Mouse (Mus musculus) kidney, adult 2 months (tissue): ENCODE measurements around the gene Cradd. TPM values are rescaled to one million over a fixed set of nuclear protein-coding genes. Genes with fewer than 3 reads are reported as not detected.
A peak's percentile ranks its signal among the peaks of the same experiment; 100 is the strongest.

Experiments
- DNase-seq: peaks from one replicate; pipeline ENCODE4 v3.0.0; 2021
- H3K27ac ChIP-seq: fragments of 200-500 bp; 2 replicates; pipeline ENCODE4 v1.5.1; 2012; ENCODE audit warnings: low read depth, low read length, control low read depth, inconsistent platforms; ENCODE audit not compliant: insufficient read depth
- H3K27me3 ChIP-seq: fragments of 200-500 bp; replicated peaks from 2 replicates; pipeline ENCODE4 v1.6.1; 2012; ENCODE audit warnings: mild to moderate bottlenecking, moderate library complexity, low read length, inconsistent platforms; ENCODE audit not compliant: control insufficient read depth, insufficient read depth
- H3K36me3 ChIP-seq: fragments of 200-500 bp; 2 replicates; pipeline ENCODE4 v1.6.1; 2012; ENCODE audit warnings: mild to moderate bottlenecking, moderate library complexity, low read length, inconsistent platforms; ENCODE audit not compliant: control insufficient read depth, insufficient read depth
- H3K4me1 ChIP-seq: fragments of 200-500 bp; 2 replicates; pipeline ENCODE4 v1.6.1; 2011; ENCODE audit warnings: low read length; ENCODE audit not compliant: control insufficient read depth, insufficient read depth
- H3K4me3 ChIP-seq: fragments of 200-500 bp; 2 replicates; pipeline ENCODE4 v1.5.1; 2011; ENCODE audit warnings: mild to moderate bottlenecking, low read depth, low read length, control low read depth; ENCODE audit not compliant: insufficient read depth
- CTCF ChIP-seq: fragments of 200-500 bp; conservative IDR thresholded peaks from 2 replicates; pipeline ENCODE4 v1.5.1; 2011; ENCODE audit warnings: low read depth, mild to moderate bottlenecking, control low read depth, low read length, moderate library complexity, mixed read lengths; ENCODE audit not compliant: insufficient read depth, insufficient read length
- POLR2A ChIP-seq: fragments of 200-500 bp; IDR thresholded peaks from one replicate; pipeline ENCODE4 v1.6.1; 2011; ENCODE audit warnings: low read depth, low read length, control low read depth
- WGBS: fragments of 180-500 bp; shearing (Covaris S2); methylation state at CpG from one replicate; pipeline ENCODE4 v1.1.7; 2018; 5-methylcytosine and 5-hydroxymethylcytosine counted together
- polyA plus RNA-seq: library from polyadenylated mRNA; depleted of rRNA; stranded (reverse); fragments of >200 nt; gene quantifications from 2 replicates; pipeline ENCODE4 v1.2.3, GENCODE M21; 2012

Gene Cradd
- polyA plus RNA-seq, 1 experiment: 20.0 TPM

- no peak for TF ChIP-seq POLR2A
- no peak for TF ChIP-seq CTCF
- peak; percentile 55 for DNase-seq
Measured at GRCm38 (mm10) chr10:95273226-95273625, 50.7 kb downstream of the Cradd start.

DNA sequence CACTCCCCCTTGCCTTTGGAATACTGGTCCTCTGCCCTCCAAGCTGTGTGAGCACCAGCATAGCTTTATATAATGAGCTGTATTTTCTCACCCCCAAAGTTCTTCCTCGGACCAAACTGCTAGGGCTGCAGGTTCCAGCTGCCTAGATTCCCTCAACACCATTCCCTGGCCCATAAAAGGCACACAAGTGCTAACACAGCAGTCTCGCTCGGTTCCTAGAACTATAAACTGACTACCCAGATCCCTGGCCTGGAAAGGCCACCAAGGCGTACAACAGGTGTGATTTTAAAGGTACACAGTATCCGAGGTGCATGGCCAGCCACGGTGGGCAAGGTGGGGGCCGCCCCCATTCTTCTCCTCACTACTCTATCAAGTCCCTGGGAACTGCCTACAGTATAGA, 54.8 kb downstream of the Cradd start:
- WGBS: 61% methylated on average over 7 of the region's 7 CpGs
- peak; percentile 64 for DNase-seq
- Histone ChIP-seq H3K27me3 (no peaks in the 10 kb centered on the region), H3K4me3 (no peak overlapping the region), H3K36me3 (no peaks in the 10 kb centered on the region), H3K4me1 (0 out of 2 replicates have a peak, but pooled peaks cover 2% of the 10 kb centered on the region), H3K27ac (no peak overlapping the region)
- no peak for TF ChIP-seq POLR2A
- no peak for TF ChIP-seq CTCF

More at GRCm38 (mm10) chr10:95273226-95273625, 50.7 kb downstream of the Cradd start:
- H3K27ac ChIP-seq: no peak overlapping the region
- H3K36me3 ChIP-seq: no peaks in the 10 kb centered on the region
- 73% methylated on average over 13 of the region's 13 CpGs for WGBS
- H3K27me3 ChIP-seq: no peaks in the 10 kb centered on the region
- no peak overlapping the region for H3K4me3 ChIP-seq
- H3K4me1 ChIP-seq: 0 out of 2 replicates have a peak, but pooled peaks cover 2% of the 10 kb centered on the region

GRCm38 (mm10) chr10:95268366-95268765, 55.6 kb downstream of the Cradd start:
- TF ChIP-seq CTCF: no peak
- TF ChIP-seq POLR2A: no peak
- Histone ChIP-seq H3K27me3 (no peaks in the 10 kb centered on the region), H3K4me1 (0 out of 2 replicates have a peak, but pooled peaks cover 2% of the 10 kb centered on the region), H3K4me3 (no peak overlapping the region), H3K36me3 (no peaks in the 10 kb centered on the region), H3K27ac (no peak overlapping the region)
- 96% methylated on average over 5 of the region's 5 CpGs for WGBS
- no peak for DNase-seq

- WGBS: 75% methylated on average over 5 of the region's 5 CpGs
- Histone ChIP-seq H3K36me3 (no peaks in the 10 kb centered on the region), H3K4me1 (0 out of 2 replicates have a peak, but pooled peaks cover 2% of the 10 kb centered on the region), H3K4me3 (no peak overlapping the region), H3K27ac (no peak overlapping the region), H3K27me3 (no peaks in the 10 kb centered on the region)
- TF ChIP-seq CTCF (no peak), POLR2A (no peak)
- no peak for DNase-seq
Measured at GRCm38 (mm10) chr10:95266983-95267382, 57.0 kb downstream of the Cradd start.

DNA sequence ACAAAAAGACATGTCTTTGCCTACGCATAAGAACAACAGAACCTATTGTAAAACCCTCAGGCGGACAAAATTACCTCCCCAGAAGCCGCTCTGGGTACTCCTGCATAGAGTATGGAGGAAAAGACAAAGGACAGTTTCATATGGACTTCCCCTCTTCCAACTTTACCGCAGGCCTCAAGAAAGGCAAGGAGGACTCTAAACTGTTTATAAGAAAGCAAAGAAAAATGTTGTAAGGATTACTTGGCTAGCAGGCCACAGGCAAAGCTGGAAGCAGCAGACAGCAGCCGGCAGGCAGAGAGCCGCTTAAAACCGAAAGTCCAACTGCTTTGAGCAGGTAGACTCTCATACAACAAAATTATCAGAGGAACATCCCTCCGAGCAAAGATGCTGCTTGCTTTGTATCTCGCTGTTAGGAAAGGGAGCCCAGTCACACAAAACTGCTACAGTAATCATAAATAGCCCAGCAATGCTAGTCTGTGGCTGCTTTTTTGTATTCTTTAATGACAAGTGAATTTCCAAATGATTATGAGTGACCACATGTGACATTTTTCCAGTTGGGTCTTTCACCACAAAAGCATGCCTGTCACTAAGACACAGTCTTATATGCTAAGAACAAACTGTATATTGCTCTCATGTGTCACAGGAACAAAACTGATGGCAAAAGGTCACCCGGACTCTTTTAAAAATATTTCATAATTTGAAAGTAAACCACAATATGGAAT, 57.7 kb downstream of the Cradd start:
- TF ChIP-seq POLR2A (no peak), CTCF (no peak)
- no peak overlapping the region for H3K4me3 ChIP-seq
- no peak overlapping the region for H3K27ac ChIP-seq
- WGBS: 93% methylated on average over 10 of the region's 10 CpGs
- no peak for DNase-seq
- no peaks in the 10 kb centered on the region for H3K36me3 ChIP-seq
- H3K27me3 ChIP-seq: no peaks in the 10 kb centered on the region
- H3K4me1 ChIP-seq: 0 out of 2 replicates have a peak, but pooled peaks cover 2% of the 10 kb centered on the region

DNA sequence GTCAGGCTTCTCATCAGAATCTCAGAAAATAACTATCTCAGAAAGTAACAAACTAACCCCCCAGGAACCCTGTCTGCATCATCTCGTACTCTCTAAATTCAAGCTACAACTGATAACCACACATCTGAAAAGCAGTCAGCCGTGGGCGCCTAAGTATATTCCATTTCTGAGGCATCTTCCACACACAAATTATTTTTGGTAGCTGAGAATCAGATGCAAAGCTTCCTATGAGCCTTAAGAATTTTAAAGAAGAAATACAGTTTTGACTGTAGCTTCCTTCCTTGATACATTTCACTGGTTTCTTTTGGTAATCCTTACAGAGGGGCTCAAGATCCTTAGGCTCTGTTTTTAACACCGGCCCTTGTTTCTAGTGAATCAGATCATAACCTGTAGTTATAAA, 58.4 kb downstream of the Cradd start:
- no peak overlapping the region for H3K27ac ChIP-seq
- no peaks in the 10 kb centered on the region for H3K36me3 ChIP-seq
- H3K4me3 ChIP-seq: no peak overlapping the region

GRCm38 (mm10) chr10:95264485-95265321, 59.2 kb downstream of the Cradd start:
- 21% methylated on average over 37 of the region's 37 CpGs for WGBS
- Histone ChIP-seq H3K4me1 (peaks cover 7% of the 10 kb centered on the region), H3K27me3 (no peaks in the 10 kb centered on the region), H3K36me3 (no peaks in the 10 kb centered on the region), H3K4me3 (peak overlapping the region; percentile 51), H3K27ac (peak overlapping the region; percentile 24; the same call in 1 of the 2 replicates)
- TF ChIP-seq POLR2A (no peak), CTCF (no peak)
- DNase-seq: peak; percentile 59

More for the DNA sequence above, 58.4 kb downstream of the Cradd start:
- no peak for DNase-seq
- WGBS: 91% methylated on average over 4 of the region's 4 CpGs
- Histone ChIP-seq H3K27me3 (no peaks in the 10 kb centered on the region), H3K4me1 (peaks cover 5% of the 10 kb centered on the region)
- TF ChIP-seq CTCF (no peak), POLR2A (no peak)
